18 mouse cellular contexts compared by ENCODE assay signal in genomic region chr2:42470341-42470740, GRCm38 (mm10).
DNase-seq lines count a peak whose midpoint lies in the region; ATAC-seq and TF ChIP-seq lines count a peak whose summit lies in the region.
"Had no signal": no experiment of that assay in that cellular context is flagged by ENCODE, and none has a peak within 500 bp of the region (broad histone marks: within the 10 kb centered on the region; RNA-seq: fewer than 3 reads in every experiment).

No protein-coding gene starts in this region.

- no peak for TF ChIP-seq CTCF in layer of hippocampus, adult 2 months (conservative IDR thresholded peaks at IDR 0.05)

- H3K9ac ChIP-seq in forebrain, embryonic 14.5 days (ENCODE audit: low read length): no peak overlapping the region
- H3K9ac ChIP-seq in forebrain, embryonic 15.5 days (replicated peaks): no peak overlapping the region
- H3K9ac ChIP-seq in neural tube, embryonic 14.5 days (replicated peaks; ENCODE audit: low read depth, low read length): no peak overlapping the region
- H3K9ac ChIP-seq in intestine, embryonic 16.5 days (ENCODE audit: low read depth, low read length): no peak overlapping the region
- H3K9ac ChIP-seq: embryonic facial prominence, embryonic 12.5 days; forebrain, postnatal 0 days; heart, embryonic 13.5 days; hindbrain, embryonic 13.5 days had no signal

- no peaks in the 10 kb centered on the region for H3K9me3 ChIP-seq in forebrain, embryonic 14.5 days (replicated peaks; ENCODE audit: control insufficient read depth, low read length)
- H3K9me3 ChIP-seq in forebrain, embryonic 15.5 days: no peaks in the 10 kb centered on the region
- H3K9me3 ChIP-seq in neural tube, embryonic 14.5 days (ENCODE audit: control insufficient read depth, low read length): no peaks in the 10 kb centered on the region
- H3K9me3 ChIP-seq in intestine, embryonic 16.5 days (ENCODE audit: control insufficient read depth, low read length): no peaks in the 10 kb centered on the region
- H3K9me3 ChIP-seq: embryonic facial prominence, embryonic 12.5 days; heart, embryonic 13.5 days; hindbrain, embryonic 13.5 days had no signal

- no peak for ATAC-seq in forebrain, embryonic 14.5 days
- no peak for ATAC-seq in forebrain, embryonic 15.5 days (replicated peaks)
- peak; percentile 60; the same call in 1 of the 2 replicates for ATAC-seq in neural tube, embryonic 14.5 days (ENCODE audit: low read depth)
- ATAC-seq in intestine, embryonic 16.5 days: no peak
- ATAC-seq: forebrain, postnatal 0 days had no signal

- no peaks in the 10 kb centered on the region for H3K4me1 ChIP-seq in forebrain, embryonic 14.5 days (ENCODE audit: control insufficient read depth, insufficient read depth, low read length)
- 0 out of 2 replicates have a peak, but pooled peaks cover 3% of the 10 kb centered on the region for H3K4me1 ChIP-seq in forebrain, embryonic 15.5 days
- no peaks in the 10 kb centered on the region for H3K4me1 ChIP-seq in neural tube, embryonic 14.5 days (ENCODE audit: control insufficient read depth, insufficient read depth, low read length)
- no peaks in the 10 kb centered on the region for H3K4me1 ChIP-seq in intestine, embryonic 16.5 days (ENCODE audit: control insufficient read depth, insufficient read depth, low read length)
- H3K4me1 ChIP-seq: embryonic facial prominence, embryonic 12.5 days; heart, embryonic 13.5 days; hindbrain, embryonic 13.5 days had no signal

- no peak overlapping the region for H3K4me3 ChIP-seq in forebrain, embryonic 14.5 days (ENCODE audit: low read depth, low read length)
- H3K4me3 ChIP-seq in forebrain, embryonic 15.5 days: no peak overlapping the region
- H3K4me3 ChIP-seq in layer of hippocampus, adult 2 months: no peak overlapping the region
- H3K4me3 ChIP-seq in neural tube, embryonic 14.5 days (ENCODE audit: low read depth, low read length): no peak overlapping the region
- no peak overlapping the region for H3K4me3 ChIP-seq in intestine, embryonic 16.5 days (ENCODE audit: low read length)
- H3K4me3 ChIP-seq: embryonic facial prominence, embryonic 12.5 days; heart, embryonic 13.5 days; hindbrain, embryonic 13.5 days had no signal

- H3K27ac ChIP-seq in forebrain, embryonic 14.5 days (ENCODE audit: low read depth, low read length): no peak overlapping the region
- no peak overlapping the region for H3K27ac ChIP-seq in forebrain, embryonic 15.5 days (replicated peaks)
- H3K27ac ChIP-seq in layer of hippocampus, adult 2 months: peak overlapping the region; percentile 54; the same call in 1 of the 2 replicates
- no peak overlapping the region for H3K27ac ChIP-seq in neural tube, embryonic 14.5 days (ENCODE audit: low read depth, low read length)
- H3K27ac ChIP-seq in intestine, embryonic 16.5 days (ENCODE audit: low read length): no peak overlapping the region
- H3K27ac ChIP-seq: embryonic facial prominence, embryonic 12.5 days; heart, embryonic 13.5 days; hindbrain, embryonic 13.5 days had no signal

- peak; percentile 17 for DNase-seq in forebrain, embryonic 14.5 days (ENCODE audit: low spot score)
- DNase-seq in layer of hippocampus, adult 2 months (ENCODE audit: low spot score in 2 of 2): no peak
- no peak for DNase-seq in layer of hippocampus, postnatal 25 days (ENCODE audit: extremely low spot score in 1 of 2, low spot score in 1 of 2)
- peak; percentile 38 for DNase-seq in brain, adult 2 months (ENCODE audit: low read depth, low spot score)
- DNase-seq in spleen, adult 18-20 months: no peak
- DNase-seq: adrenal gland, postnatal 14 days; cerebellum, postnatal 10 days; embryo, embryonic 11 days; forebrain, postnatal 0 days; gastrocnemius, postnatal 36 days; heart, adult 11 months; heart, postnatal 36 days had no signal

- no peaks in the 10 kb centered on the region for H3K27me3 ChIP-seq in forebrain, embryonic 14.5 days (replicated peaks; ENCODE audit: control insufficient read depth, insufficient read depth, low read length)
- H3K27me3 ChIP-seq in forebrain, embryonic 15.5 days: no peaks in the 10 kb centered on the region
- H3K27me3 ChIP-seq in neural tube, embryonic 14.5 days (ENCODE audit: control insufficient read depth, insufficient read depth, low read length): no peaks in the 10 kb centered on the region
- H3K27me3 ChIP-seq in intestine, embryonic 16.5 days (replicated peaks; ENCODE audit: control insufficient read depth, insufficient read depth, low read length): no peaks in the 10 kb centered on the region
- H3K27me3 ChIP-seq: embryonic facial prominence, embryonic 12.5 days; heart, embryonic 13.5 days; hindbrain, embryonic 13.5 days had no signal

- no peak overlapping the region for H3K4me2 ChIP-seq in forebrain, embryonic 14.5 days (ENCODE audit: low read length)
- no peak overlapping the region for H3K4me2 ChIP-seq in forebrain, embryonic 15.5 days (replicated peaks)
- no peak overlapping the region for H3K4me2 ChIP-seq in neural tube, embryonic 14.5 days (ENCODE audit: low read depth, low read length)
- H3K4me2 ChIP-seq in intestine, embryonic 16.5 days (ENCODE audit: low read depth, low read length): no peak overlapping the region
- H3K4me2 ChIP-seq: embryonic facial prominence, embryonic 12.5 days; heart, embryonic 13.5 days; hindbrain, embryonic 13.5 days had no signal

- no peaks in the 10 kb centered on the region for H3K36me3 ChIP-seq in forebrain, embryonic 14.5 days (ENCODE audit: control insufficient read depth, insufficient read depth, low read length)
- H3K36me3 ChIP-seq in forebrain, embryonic 15.5 days: no peaks in the 10 kb centered on the region
- no peaks in the 10 kb centered on the region for H3K36me3 ChIP-seq in neural tube, embryonic 14.5 days (ENCODE audit: control insufficient read depth, insufficient read depth, low read length)
- no peaks in the 10 kb centered on the region for H3K36me3 ChIP-seq in intestine, embryonic 16.5 days (ENCODE audit: control insufficient read depth, insufficient read depth, low read length)
- H3K36me3 ChIP-seq: embryonic facial prominence, embryonic 12.5 days; heart, embryonic 13.5 days; hindbrain, embryonic 13.5 days had no signal

- WGBS in forebrain, embryonic 14.5 days: 15% methylated on average over 2 of the region's 2 CpGs
- WGBS in forebrain, embryonic 15.5 days: 13% methylated on average over 2 of the region's 2 CpGs
- WGBS in neural tube, embryonic 14.5 days: 16% methylated on average over 2 of the region's 2 CpGs
- 62% methylated on average over 2 of the region's 2 CpGs for WGBS in intestine, embryonic 16.5 days

Comparison
In these comparisons a context has a peak if more than half of its experiments do, and no peak if none do; other contexts are left out.
1. DNase-seq: peak in forebrain, embryonic 14.5 days (single experiment) and brain, adult 2 months (single experiment); none in layer of hippocampus, adult 2 months (0 of 2), layer of hippocampus, postnatal 25 days (0 of 2) and spleen, adult 18-20 months (0 of 2).